Mouse (Mus musculus): ENCODE data around the gene Evi5. TPM values are rescaled to one million over a fixed set of nuclear protein-coding genes. Genes with fewer than 3 reads are reported as not detected.

The Evi5 gene
- polyA plus RNA-seq, 1 experiment = 6.2 TPM

GRCm38 (mm10) chr5:107863971-107864370, 10.9 kb downstream of the Evi5 start:
- H3K27ac ChIP-seq (ENCODE audit: insufficient read depth, low read length) = no peak overlapping the region
- 97% methylated on average over 3 of the region's 3 CpGs for WGBS

DNA sequence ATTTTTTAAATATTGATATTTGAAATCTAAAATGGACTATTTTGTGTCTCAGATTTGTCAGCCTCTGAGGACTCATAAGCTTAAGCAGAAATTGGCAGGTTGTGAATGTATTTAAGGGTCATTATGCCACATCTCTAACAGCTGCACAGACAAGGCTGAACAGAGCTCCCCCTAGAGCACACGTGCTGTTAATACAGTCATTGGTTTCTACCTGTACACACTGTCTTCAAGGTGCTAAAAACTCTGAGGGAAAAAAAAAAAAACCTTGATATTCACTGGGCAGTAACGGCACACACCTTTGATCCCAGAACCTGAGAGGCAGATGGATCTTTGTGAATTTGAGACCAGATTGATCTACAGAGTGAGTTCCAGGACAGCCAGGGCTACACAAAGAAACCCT, 15.9 kb downstream of the Evi5 start:
- Histone ChIP-seq H3K4me1 (ENCODE audit: control insufficient read depth, insufficient read depth, insufficient read length) (no peaks in the 10 kb centered on the region), H3K4me3 (ENCODE audit: extremely low read depth, insufficient read depth, insufficient read length) (no peak overlapping the region), H3K36me3 (ENCODE audit: control insufficient read depth, insufficient read depth, low read length) (no peaks in the 10 kb centered on the region), H3K27ac (ENCODE audit: insufficient read depth, low read length) (no peak overlapping the region), H3K27me3 (ENCODE audit: control insufficient read depth, insufficient read depth, low read length) (no peaks in the 10 kb centered on the region)
- WGBS = 55% methylated on average over 2 of the region's 2 CpGs
- DNase-seq (ENCODE audit: low read depth in 1 of 2, low spot score in 2 of 2) = peak; percentile 7 to 23
- TF ChIP-seq POLR2A (IDR thresholded peaks at IDR 0.05; ENCODE audit: low read depth, low read length) (no peak), CTCF (IDR thresholded peaks at IDR 0.05; ENCODE audit: extremely low read depth, insufficient read depth, insufficient read length, insufficient replicate concordance) (peak; percentile 27; the same call in 1 of the 2 replicates)

More at GRCm38 (mm10) chr5:107863971-107864370, 10.9 kb downstream of the Evi5 start:
- no peak overlapping the region for H3K4me3 ChIP-seq (ENCODE audit: extremely low read depth, insufficient read depth, insufficient read length)
- peaks cover 3% of the 10 kb centered on the region for H3K4me1 ChIP-seq (ENCODE audit: control insufficient read depth, insufficient read depth, insufficient read length)
- H3K36me3 ChIP-seq (ENCODE audit: control insufficient read depth, insufficient read depth, low read length) = no peaks in the 10 kb centered on the region
- DNase-seq (ENCODE audit: low read depth in 1 of 2, low spot score in 2 of 2) = no peak
- H3K27me3 ChIP-seq (ENCODE audit: control insufficient read depth, insufficient read depth, low read length) = 0 out of 2 replicates have a peak, but pooled peaks cover 3% of the 10 kb centered on the region
- TF ChIP-seq POLR2A (IDR thresholded peaks at IDR 0.05; ENCODE audit: low read depth, low read length) = no peak
- no peak for TF ChIP-seq CTCF (IDR thresholded peaks at IDR 0.05; ENCODE audit: extremely low read depth, insufficient read depth, insufficient read length, insufficient replicate concordance)

- H3K4me3 ChIP-seq (ENCODE audit: extremely low read depth, insufficient read depth, insufficient read length) = no peak overlapping the region
- H3K27me3 ChIP-seq (ENCODE audit: control insufficient read depth, insufficient read depth, low read length) = no peaks in the 10 kb centered on the region
- TF ChIP-seq POLR2A (IDR thresholded peaks at IDR 0.05; ENCODE audit: low read depth, low read length) (no peak), CTCF (IDR thresholded peaks at IDR 0.05; ENCODE audit: extremely low read depth, insufficient read depth, insufficient read length, insufficient replicate concordance) (no peak)
- no peaks in the 10 kb centered on the region for H3K36me3 ChIP-seq (ENCODE audit: control insufficient read depth, insufficient read depth, low read length)
- H3K27ac ChIP-seq (ENCODE audit: insufficient read depth, low read length) = no peak overlapping the region
- 38% methylated on average over 2 of the region's 2 CpGs for WGBS
- no peak for DNase-seq (ENCODE audit: low read depth in 1 of 2, low spot score in 2 of 2)
- no peaks in the 10 kb centered on the region for H3K4me1 ChIP-seq (ENCODE audit: control insufficient read depth, insufficient read depth, insufficient read length)
Measured at GRCm38 (mm10) chr5:107855546-107855945, 19.4 kb downstream of the Evi5 start.

DNA sequence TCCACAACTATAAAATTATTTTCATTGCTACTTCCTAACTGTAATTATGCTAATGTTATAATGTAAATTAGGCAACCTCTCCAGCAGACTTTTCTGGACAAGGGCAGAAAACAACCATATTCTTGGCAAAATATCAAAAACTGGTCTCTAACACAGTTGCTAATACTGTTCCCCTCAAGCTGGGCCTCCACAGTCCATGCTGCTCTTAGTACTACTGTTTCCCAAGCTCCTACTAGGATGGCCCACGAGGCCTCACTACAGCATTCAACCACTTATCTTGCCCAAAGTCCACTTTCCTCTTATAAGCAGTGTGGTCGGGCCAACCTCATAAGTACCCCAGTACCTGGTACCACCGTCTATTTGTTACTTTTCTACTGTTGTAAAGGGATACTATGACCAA, 20.4 kb downstream of the Evi5 start:
- no peaks in the 10 kb centered on the region for H3K27me3 ChIP-seq (ENCODE audit: control insufficient read depth, insufficient read depth, low read length)
- H3K36me3 ChIP-seq (ENCODE audit: control insufficient read depth, insufficient read depth, low read length) = no peaks in the 10 kb centered on the region
- WGBS = 76% methylated on average over 3 of the region's 3 CpGs
- no peaks in the 10 kb centered on the region for H3K4me1 ChIP-seq (ENCODE audit: control insufficient read depth, insufficient read depth, insufficient read length)
- H3K27ac ChIP-seq (ENCODE audit: insufficient read depth, low read length) = no peak overlapping the region
- no peak for DNase-seq (ENCODE audit: low read depth in 1 of 2, low spot score in 2 of 2)
- H3K4me3 ChIP-seq (ENCODE audit: extremely low read depth, insufficient read depth, insufficient read length) = no peak overlapping the region
- TF ChIP-seq CTCF (IDR thresholded peaks at IDR 0.05; ENCODE audit: extremely low read depth, insufficient read depth, insufficient read length, insufficient replicate concordance) = no peak
- TF ChIP-seq POLR2A (IDR thresholded peaks at IDR 0.05; ENCODE audit: low read depth, low read length) = no peak

DNA sequence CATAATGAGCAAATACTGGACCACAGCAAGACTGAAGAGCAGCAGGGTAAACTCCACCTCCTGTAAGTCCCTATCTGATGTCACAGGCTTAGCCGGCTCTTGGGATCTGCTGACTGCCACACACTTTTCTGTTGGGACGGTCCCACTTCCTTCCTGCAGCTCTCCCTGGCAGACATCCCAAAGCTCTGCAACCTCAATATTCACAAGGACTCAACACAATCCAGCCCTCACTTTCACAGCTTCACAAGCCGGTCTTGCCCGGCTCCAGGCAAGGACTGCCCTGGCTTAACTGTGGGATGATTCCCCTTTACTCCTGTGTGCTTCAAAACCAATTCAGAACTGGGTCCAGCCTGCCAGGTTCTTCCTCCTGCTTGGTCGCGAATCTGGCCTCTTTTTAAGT, 21.1 kb downstream of the Evi5 start:
- Histone ChIP-seq H3K4me1 (ENCODE audit: control insufficient read depth, insufficient read depth, insufficient read length) (no peaks in the 10 kb centered on the region), H3K27ac (ENCODE audit: insufficient read depth, low read length) (no peak overlapping the region), H3K4me3 (ENCODE audit: extremely low read depth, insufficient read depth, insufficient read length) (no peak overlapping the region), H3K36me3 (ENCODE audit: control insufficient read depth, insufficient read depth, low read length) (no peaks in the 10 kb centered on the region), H3K27me3 (ENCODE audit: control insufficient read depth, insufficient read depth, low read length) (no peaks in the 10 kb centered on the region)
- 53% methylated on average over 6 of the region's 6 CpGs for WGBS
- TF ChIP-seq POLR2A (IDR thresholded peaks at IDR 0.05; ENCODE audit: low read depth, low read length) (no peak), CTCF (IDR thresholded peaks at IDR 0.05; ENCODE audit: extremely low read depth, insufficient read depth, insufficient read length, insufficient replicate concordance) (no peak)
- no peak for DNase-seq (ENCODE audit: low read depth in 1 of 2, low spot score in 2 of 2)

DNA sequence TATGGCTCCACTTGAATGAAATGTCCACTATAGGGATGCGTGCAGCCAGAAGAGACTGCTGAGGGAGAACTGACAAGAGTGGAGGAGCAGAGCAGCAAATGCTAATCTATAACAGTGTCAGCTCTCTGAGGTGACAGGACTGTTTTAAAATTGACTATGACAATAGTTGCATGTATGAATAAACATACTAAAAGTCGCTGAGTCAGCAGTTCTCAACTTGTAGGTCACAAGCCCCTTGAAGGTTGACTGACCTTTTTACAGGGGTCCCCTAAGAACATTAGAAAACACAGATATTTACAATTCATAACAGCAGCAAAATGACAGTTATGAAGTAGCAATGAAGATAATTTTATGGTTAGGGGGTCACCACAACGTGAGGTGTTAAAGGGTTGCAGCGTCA, 25.9 kb downstream of the Evi5 start:
- TF ChIP-seq CTCF (IDR thresholded peaks at IDR 0.05; ENCODE audit: extremely low read depth, insufficient read depth, insufficient read length, insufficient replicate concordance) = no peak
- TF ChIP-seq POLR2A (IDR thresholded peaks at IDR 0.05; ENCODE audit: low read depth, low read length) = no peak
- Histone ChIP-seq H3K27ac (ENCODE audit: insufficient read depth, low read length) (no peak overlapping the region), H3K4me3 (ENCODE audit: extremely low read depth, insufficient read depth, insufficient read length) (no peak overlapping the region), H3K36me3 (ENCODE audit: control insufficient read depth, insufficient read depth, low read length) (no peaks in the 10 kb centered on the region), H3K4me1 (ENCODE audit: control insufficient read depth, insufficient read depth, insufficient read length) (no peaks in the 10 kb centered on the region), H3K27me3 (ENCODE audit: control insufficient read depth, insufficient read depth, low read length) (no peaks in the 10 kb centered on the region)
- no peak for DNase-seq (ENCODE audit: low read depth in 1 of 2, low spot score in 2 of 2)
- WGBS = 92% methylated on average over 4 of the region's 4 CpGs

GRCm38 (mm10) chr5:107847817-107848216, 27.1 kb downstream of the Evi5 start:
- Histone ChIP-seq H3K27ac (ENCODE audit: insufficient read depth, low read length) (no peak overlapping the region), H3K27me3 (ENCODE audit: control insufficient read depth, insufficient read depth, low read length) (no peaks in the 10 kb centered on the region), H3K4me1 (ENCODE audit: control insufficient read depth, insufficient read depth, insufficient read length) (no peaks in the 10 kb centered on the region), H3K4me3 (ENCODE audit: extremely low read depth, insufficient read depth, insufficient read length) (no peak overlapping the region), H3K36me3 (ENCODE audit: control insufficient read depth, insufficient read depth, low read length) (no peaks in the 10 kb centered on the region)
- TF ChIP-seq CTCF (IDR thresholded peaks at IDR 0.05; ENCODE audit: extremely low read depth, insufficient read depth, insufficient read length, insufficient replicate concordance) = no peak
- TF ChIP-seq POLR2A (IDR thresholded peaks at IDR 0.05; ENCODE audit: low read depth, low read length) = no peak
- WGBS = 85% methylated on average over 2 of the region's 2 CpGs
- no peak for DNase-seq (ENCODE audit: low read depth in 1 of 2, low spot score in 2 of 2)
